In the genomic region with DNA sequence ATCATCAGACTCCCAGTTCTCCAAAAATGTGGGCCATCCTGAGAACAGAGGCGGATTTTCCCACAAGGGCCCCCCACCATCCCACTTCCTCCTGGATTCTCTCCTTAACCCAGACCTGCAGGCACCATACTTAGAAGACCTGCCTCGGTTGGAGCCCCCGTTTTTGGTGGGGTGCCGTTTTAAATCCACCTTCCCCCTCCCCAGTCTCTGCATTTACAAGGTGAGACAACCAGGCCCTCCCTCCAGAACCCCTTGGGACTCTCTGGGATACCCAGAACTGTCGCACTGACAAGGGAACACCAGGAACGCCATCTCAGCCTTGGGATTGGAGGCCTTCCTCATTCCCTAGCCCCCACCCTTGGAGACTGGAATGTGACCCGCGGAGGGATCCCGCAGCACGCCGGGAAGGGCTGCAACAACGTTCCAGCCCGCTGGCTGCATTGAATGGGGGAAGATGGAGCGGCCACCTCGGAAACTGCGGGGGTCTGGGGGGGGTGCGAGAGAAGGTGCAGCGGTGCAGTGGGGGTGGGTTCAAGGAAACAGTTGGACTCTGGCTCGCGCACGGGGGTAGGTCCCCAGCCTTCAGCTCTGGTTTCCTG, we compare ENCODE assay signal across 8 mouse cellular contexts. TPM values are rescaled to one million over a fixed set of nuclear protein-coding genes. Genes with fewer than 3 reads are reported as not detected.
DNase-seq lines count a peak whose midpoint lies in the region; ATAC-seq and TF ChIP-seq lines count a peak whose summit lies in the region.

No protein-coding gene starts in this region.

- 19% methylated on average over 21 of the region's 21 CpGs for WGBS in cerebellum, adult 2 months
- 5% methylated on average over 21 of the region's 21 CpGs for WGBS in forebrain, embryonic 13.5 days
- 8% methylated on average over 21 of the region's 21 CpGs for WGBS in limb, embryonic 11.5 days

- no peak for TF ChIP-seq POLR2A in cerebellum, adult 2 months (IDR thresholded peaks at IDR 0.05; ENCODE audit: borderline replicate concordance, insufficient read depth, low read length)

- peak; percentile 16; the same call in 1 of the 2 replicates for ATAC-seq in forebrain, embryonic 13.5 days
- ATAC-seq in limb, embryonic 11.5 days (ENCODE audit: insufficient number of reproducible peaks, low FRiP score, low TSS enrichment, low read depth), result no peak

- peak overlapping the region; percentile 67 for H3K9ac ChIP-seq in forebrain, embryonic 13.5 days
- H3K9ac ChIP-seq in limb, embryonic 11.5 days (ENCODE audit: low read length), result peak overlapping the region; percentile 70; the same call in 1 of the 2 replicates

- no peak for TF ChIP-seq CTCF in cerebellum, adult 2 months (IDR thresholded peaks at IDR 0.05; ENCODE audit: borderline replicate concordance, insufficient read depth, low read depth, low read length)
- TF ChIP-seq CTCF in E14TG2a.4 (conservative IDR thresholded peaks at IDR 0.05; ENCODE audit: low read length), result no peak

- peak overlapping the region; percentile 96 for H3K4me2 ChIP-seq in forebrain, embryonic 13.5 days
- peak overlapping the region; percentile 97 for H3K4me2 ChIP-seq in limb, embryonic 11.5 days (ENCODE audit: low read depth, severe bottlenecking)

- H3K4me3 ChIP-seq in cerebellum, adult 2 months (replicated peaks; ENCODE audit: insufficient read depth, low read depth, low read length), result peak overlapping the region; percentile 80
- peak overlapping the region; percentile 85 for H3K4me3 ChIP-seq in E14TG2a.4 (replicated peaks; ENCODE audit: low read length)
- peak overlapping the region; percentile 54 for H3K4me3 ChIP-seq in forebrain, embryonic 13.5 days
- peak overlapping the region; percentile 82 for H3K4me3 ChIP-seq in limb, embryonic 11.5 days (ENCODE audit: low read depth, low read length)

- H3K27me3 ChIP-seq in cerebellum, adult 2 months (ENCODE audit: control insufficient read depth, insufficient read depth, low read length), result no peaks in the 10 kb centered on the region
- no peaks in the 10 kb centered on the region for H3K27me3 ChIP-seq in E14TG2a.4 (ENCODE audit: insufficient read depth, low read length)
- no peaks in the 10 kb centered on the region for H3K27me3 ChIP-seq in forebrain, embryonic 13.5 days
- no peaks in the 10 kb centered on the region for H3K27me3 ChIP-seq in limb, embryonic 11.5 days (ENCODE audit: control insufficient read depth, insufficient read depth, low read length)

- no peaks in the 10 kb centered on the region for H3K9me3 ChIP-seq in E14TG2a.4 (ENCODE audit: low read length)
- no peaks in the 10 kb centered on the region for H3K9me3 ChIP-seq in forebrain, embryonic 13.5 days (replicated peaks)
- H3K9me3 ChIP-seq in limb, embryonic 11.5 days (ENCODE audit: control insufficient read depth, low read length), result no peaks in the 10 kb centered on the region

- 0 out of 2 replicates have a peak, but pooled peaks cover 2% of the 10 kb centered on the region for H3K36me3 ChIP-seq in E14TG2a.4 (ENCODE audit: insufficient read depth, low read length)
- H3K36me3 ChIP-seq in forebrain, embryonic 13.5 days (ENCODE audit: poor library complexity, severe bottlenecking), result no peaks in the 10 kb centered on the region
- no peaks in the 10 kb centered on the region for H3K36me3 ChIP-seq in limb, embryonic 11.5 days (ENCODE audit: control insufficient read depth, insufficient read depth, low read length)

- H3K27ac ChIP-seq in cerebellum, adult 2 months (ENCODE audit: insufficient read depth, low read length), result 0 out of 2 replicates have a peak overlapping the region, but pooled peaks have one; percentile 44
- no peak overlapping the region for H3K27ac ChIP-seq in forebrain, embryonic 13.5 days
- no peak overlapping the region for H3K27ac ChIP-seq in limb, embryonic 11.5 days (replicated peaks; ENCODE audit: low read depth, low read length)

- H3K4me1 ChIP-seq in cerebellum, adult 2 months (ENCODE audit: control insufficient read depth, insufficient read depth, low read length), result peaks cover 35% of the 10 kb centered on the region
- H3K4me1 ChIP-seq in E14TG2a.4 (replicated peaks; ENCODE audit: low read depth, low read length), result peaks cover 94% of the 10 kb centered on the region
- peaks cover 38% of the 10 kb centered on the region for H3K4me1 ChIP-seq in forebrain, embryonic 13.5 days
- H3K4me1 ChIP-seq in limb, embryonic 11.5 days (ENCODE audit: control insufficient read depth, insufficient read depth, low read length), result peaks cover 7% of the 10 kb centered on the region; the same call in 1 of the 2 replicates

- DNase-seq in cerebellum, adult 2 months, result no peak
- no peak for DNase-seq in cerebellum, adult 9-10 months
- DNase-seq in limb, embryonic 11.5 days (ENCODE audit: low spot score), result peak; percentile 65
- DNase-seq in retina, postnatal 1 day, result peak; percentile 78
- no peak for DNase-seq in thymus, adult 18-20 months
- no peak for DNase-seq in left cerebral cortex, postnatal 36 days (ENCODE audit: low spot score in 2 of 2)

- intact Hi-C loops in left cerebral cortex, postnatal 36 days (cut with DNase I), result loop anchor here (5.0 kb wide), 1 partner anchor 39 kb away; no protein-coding TSS in a partner anchor

RNA-seq across cellular contexts. Expression of a gene that starts 23.3 kb away (rescaled TPM):
- polyA plus RNA-seq in cerebellum, adult 2 months (2012; rRNA removed), result 15.6 and 18.5 TPM in 2 replicates
- 3.7 and 3.8 TPM in 2 replicates for polyA plus RNA-seq in forebrain, embryonic 13.5 days (2015; fragmentation: Nextera tagmentation; extraction: Ambion mirVana)
- polyA plus RNA-seq in limb, embryonic 11.5 days (2014; fragmentation: Nextera tagmentation; extraction: Ambion mirVana), result 3.7 and 4.2 TPM in 2 replicates
- 10 to 100 TPM; 19.7 to 27.1 TPM for total RNA-seq in left cerebral cortex, postnatal 36 days (2021)

RNA-seq across cellular contexts. Expression of a gene that starts 48.4 kb away (rescaled TPM):
- polyA plus RNA-seq in cerebellum, adult 2 months (2012; rRNA removed), result 104 and 107 TPM in 2 replicates
- polyA plus RNA-seq in forebrain, embryonic 13.5 days (2015; fragmentation: Nextera tagmentation; extraction: Ambion mirVana), result 100 and 106 TPM in 2 replicates
- 83.1 and 84.8 TPM in 2 replicates for polyA plus RNA-seq in limb, embryonic 11.5 days (2014; fragmentation: Nextera tagmentation; extraction: Ambion mirVana)
- total RNA-seq in left cerebral cortex, postnatal 36 days (2021), result 10 to 100 TPM; 89.6 to 93.2 TPM

RNA-seq across cellular contexts. Expression of a gene that starts 48.4 kb away (rescaled TPM):
- 28.5 and 31.3 TPM in 2 replicates for polyA plus RNA-seq in cerebellum, adult 2 months (2012; rRNA removed)
- polyA plus RNA-seq in forebrain, embryonic 13.5 days (2015; fragmentation: Nextera tagmentation; extraction: Ambion mirVana), result 15.6 and 19.1 TPM in 2 replicates
- 30.5 and 32.3 TPM in 2 replicates for polyA plus RNA-seq in limb, embryonic 11.5 days (2014; fragmentation: Nextera tagmentation; extraction: Ambion mirVana)
- total RNA-seq in left cerebral cortex, postnatal 36 days (2021), result 10 to 100 TPM; 33.9 to 36.0 TPM

RNA-seq across cellular contexts. Expression of a gene that starts 49.5 kb away (rescaled TPM):
- polyA plus RNA-seq in cerebellum, adult 2 months (2012; rRNA removed), result 1.00 and 1.4 TPM in 2 replicates
- 0.18 and 0.19 TPM in 2 replicates for polyA plus RNA-seq in forebrain, embryonic 13.5 days (2015; fragmentation: Nextera tagmentation; extraction: Ambion mirVana)
- 0.47 and 0.59 TPM in 2 replicates for polyA plus RNA-seq in limb, embryonic 11.5 days (2014; fragmentation: Nextera tagmentation; extraction: Ambion mirVana)
- total RNA-seq in left cerebral cortex, postnatal 36 days (2021), result 1 to 10 TPM; 1.3 to 2.1 TPM

Comparison
In these comparisons a context has a peak if more than half of its experiments do, and no peak if none do; other contexts are left out.
1. DNase-seq: peak in limb, embryonic 11.5 days (single experiment) and retina, postnatal 1 day (single experiment); none in cerebellum, adult 2 months (0 of 2), cerebellum, adult 9-10 months (single experiment), thymus, adult 18-20 months (0 of 2) and left cerebral cortex, postnatal 36 days (0 of 2).
2. Peak in every context shown above with its lines, with median percentiles within 50 percentile points of each other: H3K4me3 ChIP-seq.